Mouse (Mus musculus) bone marrow macrophage, adult 2 months (primary cell): ENCODE measurements around the gene Acin1. TPM values are rescaled to one million over a fixed set of nuclear protein-coding genes. Genes with fewer than 3 reads are reported as not detected.
A peak's percentile ranks its signal among the peaks of the same experiment; 100 is the strongest.

ENCODE experiments used
- H3K27ac ChIP-seq: 2 replicates; pipeline ENCODE4 v1.5.1; 2012; ENCODE audit warnings: low read depth, low read length; ENCODE audit not compliant: insufficient read depth
- H3K4me1 ChIP-seq: 2 replicates; pipeline ENCODE4 v1.6.1; 2012; ENCODE audit warnings: low read length; ENCODE audit not compliant: control insufficient read depth, insufficient read depth
- H3K4me3 ChIP-seq: 2 replicates; pipeline ENCODE4 v1.5.1; 2012; ENCODE audit warnings: mild to moderate bottlenecking, low read length, moderate library complexity; ENCODE audit not compliant: insufficient read depth
- CTCF ChIP-seq: IDR thresholded peaks from 2 replicates; pipeline ENCODE4 v1.5.1; 2012; ENCODE audit warnings: low read depth, mild to moderate bottlenecking, low read length, moderate library complexity
- POLR2A ChIP-seq: IDR thresholded peaks from 2 replicates; pipeline ENCODE4 v1.6.1; 2012; ENCODE audit warnings: mild to moderate bottlenecking, low read depth, low read length, borderline replicate concordance
- polyA plus RNA-seq: library from polyadenylated mRNA; stranded (reverse); fragments of >200 nt; gene quantifications from 2 replicates; pipeline ENCODE4 v1.2.4, GENCODE M21; 2012; ENCODE audit not compliant: missing spikeins, insufficient read depth, insufficient read length

Gene Acin1
- polyA plus RNA-seq, 1 experiment = 226 TPM

DNA sequence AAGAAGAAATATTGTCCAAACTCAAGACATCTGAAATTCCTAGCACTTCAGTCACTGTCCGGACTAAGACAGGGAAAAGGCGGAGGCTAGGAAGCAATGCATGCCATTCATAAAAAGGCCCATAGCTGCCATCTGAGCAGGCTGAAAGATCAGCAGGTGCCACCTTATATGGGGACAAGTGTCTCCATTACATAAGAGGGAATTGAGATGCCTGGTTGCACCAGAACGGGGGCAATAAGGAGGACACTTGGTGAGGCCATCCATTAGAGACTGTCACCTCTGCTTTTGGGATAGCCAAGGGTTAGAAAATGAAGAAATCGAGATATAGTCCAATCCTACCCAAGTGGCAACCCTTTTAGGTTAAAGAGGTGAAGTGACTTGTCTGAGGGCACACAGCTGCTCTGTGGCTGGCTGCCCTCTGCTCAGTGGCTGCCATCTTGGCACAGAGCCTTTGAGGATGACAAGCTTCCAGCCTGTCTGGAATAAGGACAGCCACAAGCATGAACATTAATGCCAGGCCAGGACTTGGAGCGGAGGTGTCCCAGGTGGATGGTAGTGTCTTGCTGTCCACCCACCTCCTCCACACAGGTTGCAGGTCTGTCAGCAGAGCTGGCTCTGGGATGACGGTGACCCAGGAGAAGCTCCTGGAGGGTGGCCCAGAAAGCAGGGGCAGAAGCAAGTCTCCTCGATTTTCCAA lies 34.1 kb upstream of the Acin1 start:
- TF ChIP-seq CTCF (no peak), POLR2A (no peak)
- H3K4me1 ChIP-seq = peaks cover 6% of the 10 kb centered on the region
- no peak overlapping the region for H3K4me3 ChIP-seq
- H3K27ac ChIP-seq = no peak overlapping the region

DNA sequence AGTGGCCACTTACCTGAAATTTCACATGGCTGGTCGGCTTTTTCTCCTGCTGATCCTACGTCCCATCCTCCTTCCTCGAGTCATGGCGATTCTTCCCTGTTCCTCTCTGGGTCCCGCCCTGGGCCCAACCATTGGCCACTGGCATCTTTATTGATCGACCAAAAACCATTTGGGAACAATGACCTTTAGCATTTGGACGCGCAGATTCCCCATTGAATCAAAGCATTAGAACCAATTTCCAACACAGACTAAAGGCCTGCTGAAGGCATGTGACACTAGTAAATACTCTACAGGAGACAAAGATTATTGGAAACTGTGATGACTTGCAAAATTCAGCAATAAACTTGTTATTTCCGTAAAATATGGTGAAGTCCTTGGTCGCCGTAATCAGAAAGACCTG lies 33.3 kb upstream of the Acin1 start:
- Histone ChIP-seq H3K27ac (no peak overlapping the region), H3K4me3 (no peak overlapping the region), H3K4me1 (peaks cover 6% of the 10 kb centered on the region)
- no peak for TF ChIP-seq CTCF
- TF ChIP-seq POLR2A = no peak

DNA sequence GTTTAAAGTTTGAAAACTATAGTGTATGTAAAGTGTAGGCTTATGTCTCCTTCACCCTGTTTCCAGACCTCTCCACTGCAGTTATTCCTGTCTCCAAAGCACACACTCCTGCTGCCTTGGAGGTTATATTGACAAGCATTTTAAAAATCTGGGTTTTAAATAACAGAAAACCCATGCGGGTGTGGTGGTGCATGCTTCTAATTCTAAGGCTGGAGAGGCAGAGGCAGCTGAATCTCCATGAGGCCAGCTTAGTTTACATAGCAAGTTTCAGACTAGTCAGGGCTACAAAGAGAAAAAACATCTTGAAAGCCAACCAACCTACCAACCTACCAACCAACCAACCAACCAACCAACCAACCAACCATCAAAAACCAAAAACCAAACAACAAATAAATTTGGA lies 28.7 kb upstream of the Acin1 start:
- TF ChIP-seq CTCF = no peak
- no peak for TF ChIP-seq POLR2A
- H3K4me3 ChIP-seq = no peak overlapping the region
- peaks cover 16% of the 10 kb centered on the region for H3K4me1 ChIP-seq

GRCm38 (mm10) chr14:54714617-54715081 lies 27.9 kb upstream of the Acin1 start:
- no peak for TF ChIP-seq CTCF
- H3K4me3 ChIP-seq = peak overlapping the region; percentile 50
- H3K4me1 ChIP-seq = peaks cover 16% of the 10 kb centered on the region
- no peak overlapping the region for H3K27ac ChIP-seq

More for the DNA sequence above, 28.7 kb upstream of the Acin1 start:
- no peak overlapping the region for H3K27ac ChIP-seq

- no peak overlapping the region for H3K27ac ChIP-seq
- peak; percentile 36 for TF ChIP-seq CTCF
- TF ChIP-seq POLR2A = no peak
- H3K4me1 ChIP-seq = peaks cover 16% of the 10 kb centered on the region
- H3K4me3 ChIP-seq = peak overlapping the region; percentile 50
These were observed 27.4 kb upstream of the Acin1 start for GRCm38 (mm10) chr14:54714121-54714520.

GRCm38 (mm10) chr14:54712861-54713260 lies 26.1 kb upstream of the Acin1 start:
- H3K4me1 ChIP-seq = peaks cover 16% of the 10 kb centered on the region
- TF ChIP-seq POLR2A = no peak
- TF ChIP-seq CTCF = no peak
- peak overlapping the region; percentile 54 for H3K27ac ChIP-seq
- H3K4me3 ChIP-seq = no peak overlapping the region

DNA sequence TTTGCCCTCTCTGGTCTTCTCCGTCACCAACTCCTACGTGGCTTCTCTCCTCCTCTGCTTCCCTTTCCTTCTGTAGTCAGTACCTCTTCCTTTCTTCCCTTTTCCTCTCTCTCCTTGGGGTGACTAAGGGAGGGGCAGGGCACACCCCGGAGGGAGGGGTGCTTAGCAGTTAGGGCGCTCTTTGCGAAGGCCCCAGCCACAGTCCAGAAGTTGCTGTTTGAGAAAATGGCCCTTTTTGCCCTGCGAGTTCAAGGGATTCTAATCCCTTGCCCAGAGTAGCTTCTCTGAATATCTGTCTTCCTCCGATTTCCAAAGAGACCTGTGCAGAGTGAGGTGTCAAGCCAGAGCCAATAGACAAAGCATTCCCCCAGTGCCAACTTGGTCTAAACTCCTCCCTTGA lies 25.3 kb upstream of the Acin1 start, which contains the start of gene Cebpe:
Gene Cebpe (minus strand): TSS at position 101 of the 400 bp plus-strand sequence.
- H3K4me1 ChIP-seq = peaks cover 16% of the 10 kb centered on the region
- H3K4me3 ChIP-seq = no peak within 1 kb of the TSS
- no peak for TF ChIP-seq POLR2A
- TF ChIP-seq CTCF = no peak
- H3K27ac ChIP-seq = peak within 1 kb of the TSS; percentile 54

DNA sequence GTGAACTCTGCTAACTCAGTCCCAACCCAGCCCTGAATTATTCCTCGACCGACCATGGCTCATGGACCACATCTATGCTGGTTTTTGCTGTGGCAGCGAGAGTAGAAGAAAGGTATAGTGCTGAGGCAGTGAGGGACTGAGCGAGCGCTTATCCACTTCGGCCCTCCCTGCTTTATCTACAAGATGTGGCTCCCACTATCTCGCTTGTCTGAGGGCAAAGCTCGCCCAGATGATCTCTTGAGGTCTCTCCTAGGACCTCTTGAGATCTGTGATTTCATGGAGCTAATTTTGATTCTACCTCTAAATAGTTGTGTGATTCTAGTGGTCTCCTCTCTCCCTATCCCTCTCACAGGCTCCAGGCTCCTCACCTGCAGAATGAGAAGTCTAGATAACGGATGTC lies 22.3 kb upstream of the Acin1 start:
- TF ChIP-seq POLR2A (no peak), CTCF (no peak)
- Histone ChIP-seq H3K4me3 (no peak overlapping the region), H3K27ac (no peak overlapping the region), H3K4me1 (peaks cover 12% of the 10 kb centered on the region)

DNA sequence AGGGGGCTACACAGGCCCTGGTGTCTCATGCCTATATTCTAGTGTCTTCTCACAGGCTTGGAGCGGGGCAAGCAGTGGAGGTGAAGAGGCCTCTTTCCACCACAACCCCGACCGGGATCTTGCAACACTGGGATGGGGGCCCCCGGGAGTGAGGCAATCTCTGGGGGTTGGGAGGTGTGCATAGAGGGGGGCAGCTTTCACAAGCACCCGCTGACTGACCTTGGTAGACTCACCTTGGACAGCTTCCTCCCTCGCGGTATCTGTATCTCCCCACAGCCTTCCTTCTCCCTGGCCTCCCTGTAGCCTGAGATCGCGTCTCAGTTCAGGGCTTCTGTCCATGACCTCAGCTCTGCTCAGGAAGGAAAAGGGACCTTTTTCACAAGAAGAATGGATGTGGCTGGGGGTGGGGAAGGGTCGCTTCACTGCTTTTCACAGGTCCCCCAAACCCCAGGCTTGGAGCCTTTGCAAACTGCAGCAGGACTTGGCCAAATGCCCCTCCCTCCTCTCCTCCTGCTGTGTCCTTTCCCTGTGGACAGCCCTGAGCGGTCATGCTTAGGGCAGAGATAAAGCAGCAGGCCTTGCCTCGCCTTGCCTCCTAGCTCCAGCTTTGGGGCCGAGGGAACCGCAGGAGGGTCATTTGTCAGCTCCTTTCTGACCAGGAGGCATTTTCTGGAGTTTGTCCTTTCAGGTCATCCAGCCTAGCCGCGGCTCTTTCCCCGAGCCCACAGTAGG lies 20.0 kb upstream of the Acin1 start:
- H3K27ac ChIP-seq = no peak overlapping the region
- TF ChIP-seq CTCF (no peak), POLR2A (no peak)
- no peak overlapping the region for H3K4me3 ChIP-seq
- no peaks in the 10 kb centered on the region; the same call in none of the 2 replicates for H3K4me1 ChIP-seq

DNA sequence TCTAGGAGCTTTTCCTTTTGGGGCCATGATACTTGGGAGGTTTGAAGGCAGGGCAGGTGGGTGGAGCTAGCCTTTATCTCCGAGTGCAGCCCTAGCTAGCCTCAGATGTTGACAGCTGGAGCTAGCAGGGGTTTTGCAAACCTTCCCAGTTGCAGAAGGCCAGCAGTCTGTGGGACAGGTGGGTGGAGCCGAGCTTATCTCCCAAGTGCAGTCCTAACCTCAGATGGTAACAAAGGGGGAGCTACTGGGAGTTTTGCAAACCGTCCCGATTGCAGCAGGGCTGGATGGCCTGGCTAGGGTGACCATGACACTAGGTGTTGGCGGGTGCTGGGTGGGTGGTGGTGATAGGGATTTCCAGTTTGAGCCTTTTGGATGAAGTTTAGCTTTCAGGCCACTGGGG lies 19.1 kb upstream of the Acin1 start:
- Histone ChIP-seq H3K27ac (no peak overlapping the region), H3K4me1 (no peaks in the 10 kb centered on the region), H3K4me3 (no peak overlapping the region)
- TF ChIP-seq CTCF (no peak), POLR2A (no peak)
